Mouse (Mus musculus): ENCODE data around the gene Zranb3.

DNA sequence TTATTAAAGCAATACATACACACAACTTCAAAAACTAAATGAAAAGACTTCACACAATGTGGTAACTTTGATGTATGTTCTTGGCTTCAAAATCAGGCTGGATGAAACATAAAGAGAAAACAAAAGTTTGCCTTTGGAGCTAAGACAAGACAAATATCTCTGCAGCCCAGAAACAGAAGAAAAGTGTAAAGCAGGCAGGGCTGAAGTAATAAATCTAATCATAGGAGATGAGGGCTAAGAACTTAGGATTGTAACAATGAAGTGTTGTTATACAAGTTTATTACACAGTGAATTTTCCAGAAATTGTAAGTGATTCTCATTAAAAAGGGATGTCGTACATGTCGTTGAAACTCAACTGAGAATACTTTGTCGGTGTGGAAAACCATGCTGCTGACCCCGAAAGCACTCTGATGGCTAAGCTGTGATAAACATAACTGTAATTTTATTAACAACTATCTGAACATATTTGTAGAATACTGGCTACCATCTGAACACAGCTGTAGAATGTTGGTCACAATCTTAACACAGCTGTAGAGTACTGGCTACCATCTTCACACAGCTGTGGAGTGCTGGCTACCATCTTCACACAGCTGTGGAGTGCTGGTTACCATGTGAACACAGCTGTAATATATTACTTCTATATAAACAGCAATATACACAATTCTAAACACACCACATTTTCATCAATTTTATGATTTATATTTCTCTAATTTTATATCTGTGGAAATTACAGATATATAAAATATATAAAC is 78.3 kb downstream of the Zranb3 start:
- no peak for TF ChIP-seq POLR2A (IDR thresholded peaks at IDR 0.05; ENCODE audit: control insufficient read depth, low read depth, low read length)
- TF ChIP-seq CTCF (IDR thresholded peaks at IDR 0.05; ENCODE audit: control insufficient read depth, insufficient read depth, insufficient replicate concordance, low read depth, low read length) = no peak
